Mouse (Mus musculus): ENCODE measurements at regions not wholly inside any gene's neighbourhood (a gene's known extent, or its start where the extent isn't known, plus 50 kb on each side); places are given as distances from the start of the nearest gene placed in this dataset.

- WGBS = 79% methylated on average over 10 of the region's 10 CpGs
- ATAC-seq (ENCODE audit: low FRiP score) (no peak), DNase-seq (ENCODE audit: low spot score, missing footprints) (no peak)
- Histone ChIP-seq H3K4me3 (ENCODE audit: low read depth, low read length) (no peak overlapping the region), H3K9ac (ENCODE audit: low read length) (no peak overlapping the region), H3K4me1 (ENCODE audit: control insufficient read depth, insufficient read depth, low read length) (no peaks in the 10 kb centered on the region), H3K36me3 (ENCODE audit: control insufficient read depth, insufficient read depth, low read length) (no peaks in the 10 kb centered on the region), H3K27me3 (ENCODE audit: control insufficient read depth, insufficient read depth, low read length) (no peaks in the 10 kb centered on the region), H3K4me2 (no peak overlapping the region), H3K9me3 (ENCODE audit: control insufficient read depth, low read length) (no peaks in the 10 kb centered on the region), H3K27ac (ENCODE audit: low read depth, low read length) (no peak overlapping the region)
These were observed 337.2 kb upstream of the Clint1 start for GRCm38 (mm10) chr11:45514415-45515271.

- H3K4me3 ChIP-seq (ENCODE audit: low read depth, low read length) = no peak overlapping the region
- no peaks in the 10 kb centered on the region for H3K27me3 ChIP-seq (ENCODE audit: control insufficient read depth, insufficient read depth, low read length)
- peaks cover 3% of the 10 kb centered on the region; the same call in 1 of the 2 replicates for H3K9me3 ChIP-seq (ENCODE audit: control insufficient read depth, low read length)
- ATAC-seq (ENCODE audit: low FRiP score) = no peak
- H3K27ac ChIP-seq (ENCODE audit: low read depth, low read length) = no peak overlapping the region
- DNase-seq (ENCODE audit: low spot score, missing footprints) = no peak
- H3K4me1 ChIP-seq (ENCODE audit: control insufficient read depth, insufficient read depth, low read length) = no peaks in the 10 kb centered on the region
- H3K36me3 ChIP-seq (ENCODE audit: control insufficient read depth, insufficient read depth, low read length) = no peaks in the 10 kb centered on the region
- no peak overlapping the region for H3K9ac ChIP-seq (ENCODE audit: low read length)
- no peak overlapping the region for H3K4me2 ChIP-seq
- WGBS = 75% methylated on average over 6 of the region's 6 CpGs
These were observed 327.1 kb upstream of the Clint1 start for GRCm38 (mm10) chr11:45524720-45525119.

- H3K4me1 ChIP-seq (ENCODE audit: control insufficient read depth, insufficient read depth, low read length) = no peaks in the 10 kb centered on the region
- H3K4me2 ChIP-seq = no peak overlapping the region
- H3K36me3 ChIP-seq (ENCODE audit: control insufficient read depth, insufficient read depth, low read length) = no peaks in the 10 kb centered on the region
- no peak overlapping the region for H3K4me3 ChIP-seq (ENCODE audit: low read depth, low read length)
- H3K27ac ChIP-seq (ENCODE audit: low read depth, low read length) = no peak overlapping the region
- DNase-seq (ENCODE audit: low spot score, missing footprints) (no peak), ATAC-seq (ENCODE audit: low FRiP score) (no peak)
- peaks cover 3% of the 10 kb centered on the region; the same call in 1 of the 2 replicates for H3K9me3 ChIP-seq (ENCODE audit: control insufficient read depth, low read length)
- no peak overlapping the region for H3K9ac ChIP-seq (ENCODE audit: low read length)
- WGBS = 93% methylated on average over 9 of the region's 9 CpGs
- no peaks in the 10 kb centered on the region for H3K27me3 ChIP-seq (ENCODE audit: control insufficient read depth, insufficient read depth, low read length)
These were observed 320.7 kb upstream of the Clint1 start for GRCm38 (mm10) chr11:45531044-45531626.

- no peaks in the 10 kb centered on the region for H3K36me3 ChIP-seq (ENCODE audit: control insufficient read depth, insufficient read depth, low read length)
- H3K27me3 ChIP-seq (ENCODE audit: control insufficient read depth, insufficient read depth, low read length) = no peaks in the 10 kb centered on the region
- 66% methylated on average over 7 of the region's 7 CpGs for WGBS
- no peaks in the 10 kb centered on the region for H3K4me1 ChIP-seq (ENCODE audit: control insufficient read depth, insufficient read depth, low read length)
- ATAC-seq (ENCODE audit: low FRiP score) = no peak
- no peak overlapping the region for H3K4me2 ChIP-seq
- H3K9me3 ChIP-seq (ENCODE audit: control insufficient read depth, low read length) = no peaks in the 10 kb centered on the region
- no peak overlapping the region for H3K9ac ChIP-seq (ENCODE audit: low read length)
- DNase-seq (ENCODE audit: low spot score, missing footprints) = no peak
- no peak overlapping the region for H3K4me3 ChIP-seq (ENCODE audit: low read depth, low read length)
- H3K27ac ChIP-seq (ENCODE audit: low read depth, low read length) = no peak overlapping the region
These were observed 318.3 kb upstream of the Clint1 start for GRCm38 (mm10) chr11:45533402-45534056.

GRCm38 (mm10) chr11:45535501-45536025 is 316.3 kb upstream of the Clint1 start:
- no peak overlapping the region for H3K9ac ChIP-seq (ENCODE audit: low read length)
- H3K9me3 ChIP-seq (ENCODE audit: control insufficient read depth, low read length) = no peaks in the 10 kb centered on the region
- H3K4me1 ChIP-seq (ENCODE audit: control insufficient read depth, insufficient read depth, low read length) = no peaks in the 10 kb centered on the region
- DNase-seq (ENCODE audit: low spot score, missing footprints) (no peak), ATAC-seq (ENCODE audit: low FRiP score) (no peak)
- no peak overlapping the region for H3K4me2 ChIP-seq
- no peaks in the 10 kb centered on the region for H3K27me3 ChIP-seq (ENCODE audit: control insufficient read depth, insufficient read depth, low read length)
- H3K4me3 ChIP-seq (ENCODE audit: low read depth, low read length) = no peak overlapping the region
- 81% methylated on average over 8 of the region's 8 CpGs for WGBS
- no peaks in the 10 kb centered on the region for H3K36me3 ChIP-seq (ENCODE audit: control insufficient read depth, insufficient read depth, low read length)
- no peak overlapping the region for H3K27ac ChIP-seq (ENCODE audit: low read depth, low read length)

- Histone ChIP-seq H3K9me3 (ENCODE audit: control insufficient read depth, low read length) (no peaks in the 10 kb centered on the region), H3K27ac (ENCODE audit: low read depth, low read length) (no peak overlapping the region), H3K36me3 (ENCODE audit: control insufficient read depth, insufficient read depth, low read length) (no peaks in the 10 kb centered on the region), H3K4me3 (ENCODE audit: low read depth, low read length) (no peak overlapping the region), H3K9ac (ENCODE audit: low read length) (no peak overlapping the region), H3K4me2 (no peak overlapping the region), H3K4me1 (ENCODE audit: control insufficient read depth, insufficient read depth, low read length) (no peaks in the 10 kb centered on the region), H3K27me3 (ENCODE audit: control insufficient read depth, insufficient read depth, low read length) (no peaks in the 10 kb centered on the region)
- ATAC-seq (ENCODE audit: low FRiP score) (no peak), DNase-seq (ENCODE audit: low spot score, missing footprints) (no peak)
- WGBS = 71% methylated on average over 7 of the region's 7 CpGs
These were observed 313.8 kb upstream of the Clint1 start for GRCm38 (mm10) chr11:45538011-45538410.

GRCm38 (mm10) chr11:45539459-45539858 is 312.4 kb upstream of the Clint1 start:
- H3K9me3 ChIP-seq (ENCODE audit: control insufficient read depth, low read length) = no peaks in the 10 kb centered on the region
- no peaks in the 10 kb centered on the region for H3K27me3 ChIP-seq (ENCODE audit: control insufficient read depth, insufficient read depth, low read length)
- H3K4me2 ChIP-seq = no peak overlapping the region
- ATAC-seq (ENCODE audit: low FRiP score) (peak; percentile 79; the same call in 1 of the 2 replicates), DNase-seq (ENCODE audit: low spot score, missing footprints) (peak; percentile 91)
- no peak overlapping the region for H3K9ac ChIP-seq (ENCODE audit: low read length)
- H3K4me3 ChIP-seq (ENCODE audit: low read depth, low read length) = no peak overlapping the region
- H3K4me1 ChIP-seq (ENCODE audit: control insufficient read depth, insufficient read depth, low read length) = no peaks in the 10 kb centered on the region
- no peaks in the 10 kb centered on the region for H3K36me3 ChIP-seq (ENCODE audit: control insufficient read depth, insufficient read depth, low read length)
- WGBS = 55% methylated on average over 4 of the region's 4 CpGs
- H3K27ac ChIP-seq (ENCODE audit: low read depth, low read length) = no peak overlapping the region

GRCm38 (mm10) chr11:45544531-45544930 is 307.3 kb upstream of the Clint1 start:
- H3K4me3 ChIP-seq (ENCODE audit: low read depth, low read length) = no peak overlapping the region
- no peak for ATAC-seq (ENCODE audit: low FRiP score)
- no peaks in the 10 kb centered on the region for H3K27me3 ChIP-seq (ENCODE audit: control insufficient read depth, insufficient read depth, low read length)
- no peaks in the 10 kb centered on the region for H3K9me3 ChIP-seq (ENCODE audit: control insufficient read depth, low read length)
- DNase-seq (ENCODE audit: low spot score, missing footprints) = no peak
- H3K4me2 ChIP-seq = no peak overlapping the region
- H3K9ac ChIP-seq (ENCODE audit: low read length) = no peak overlapping the region
- H3K36me3 ChIP-seq (ENCODE audit: control insufficient read depth, insufficient read depth, low read length) = no peaks in the 10 kb centered on the region
- H3K27ac ChIP-seq (ENCODE audit: low read depth, low read length) = no peak overlapping the region
- no peaks in the 10 kb centered on the region for H3K4me1 ChIP-seq (ENCODE audit: control insufficient read depth, insufficient read depth, low read length)
- WGBS = 88% methylated on average over 3 of the region's 3 CpGs
